Mouse (Mus musculus): ENCODE results near the gene Baz2b.

- no peak for TF ChIP-seq CTCF (IDR thresholded peaks at IDR 0.05; ENCODE audit: borderline replicate concordance, insufficient read depth, low read depth, low read length)
- no peak for TF ChIP-seq POLR2A (IDR thresholded peaks at IDR 0.05; ENCODE audit: borderline replicate concordance, insufficient read depth, low read length)
Measured at GRCm38 (mm10) chr2:60128631-60129030, 81.0 kb downstream of the Baz2b start.
